Mouse (Mus musculus): Measurements from ENCODE around the gene H2al1d.
"Not testable (repeated sequence)": the region's sequence is repeated elsewhere in the genome, so short reads cannot be mapped to it uniquely, and the experiment has no call there.

H2al1d gene

GRCm38 (mm10) chrX:11308524-11308923, at the start of gene H2al1d:
TSS of gene H2al1d (plus strand) at chrX:11308824.
- DNase-seq (ENCODE audit: low read depth), result not testable (repeated sequence)

GRCm38 (mm10) chrX:11264918-11265317, 43.7 kb upstream of the H2al1d start:
- no peak for DNase-seq (ENCODE audit: low read depth)

- no peak for DNase-seq (ENCODE audit: low read depth)
These were observed 40.8 kb upstream of the H2al1d start for GRCm38 (mm10) chrX:11267791-11268190.

GRCm38 (mm10) chrX:11269074-11269473, 39.5 kb upstream of the H2al1d start:
- DNase-seq (ENCODE audit: low read depth), result no peak

GRCm38 (mm10) chrX:11273190-11273589, 35.4 kb upstream of the H2al1d start:
- no peak for DNase-seq (ENCODE audit: low read depth)

- no peak for DNase-seq (ENCODE audit: low read depth)
These were observed 31.5 kb upstream of the H2al1d start for GRCm38 (mm10) chrX:11277083-11277482.

- no peak for DNase-seq (ENCODE audit: low read depth)
These were observed 27.9 kb upstream of the H2al1d start for GRCm38 (mm10) chrX:11280741-11281140.

GRCm38 (mm10) chrX:11288306-11288882, 20.2 kb upstream of the H2al1d start:
- no peak for DNase-seq (ENCODE audit: low read depth)

- no peak for DNase-seq (ENCODE audit: low read depth)
These were observed 19.4 kb upstream of the H2al1d start for GRCm38 (mm10) chrX:11289244-11289643.

GRCm38 (mm10) chrX:11298957-11299356, 9.7 kb upstream of the H2al1d start, which contains the start of gene H2al1a:
TSS of gene H2al1a (plus strand) at chrX:11299257.
- not testable (repeated sequence) for DNase-seq (ENCODE audit: low read depth)

GRCm38 (mm10) chrX:11302132-11302531, 6.5 kb upstream of the H2al1d start, which contains the start of gene H2al1b:
TSS of gene H2al1b (plus strand) at chrX:11302432.
- DNase-seq (ENCODE audit: low read depth), result not testable (repeated sequence)

GRCm38 (mm10) chrX:11305355-11305754, 3.3 kb upstream of the H2al1d start, which contains the start of gene H2al1c:
TSS of gene H2al1c (plus strand) at chrX:11305655.
- not testable (repeated sequence) for DNase-seq (ENCODE audit: low read depth)

GRCm38 (mm10) chrX:11311634-11312033, 3.0 kb downstream of the H2al1d start, which contains the start of gene H2al1e:
TSS of gene H2al1e (plus strand) at chrX:11311934.
- DNase-seq (ENCODE audit: low read depth), result not testable (repeated sequence)

- not testable (repeated sequence) for DNase-seq (ENCODE audit: low read depth)
These were observed 6.2 kb downstream of the H2al1d start, which contains the start of gene H2al1f for GRCm38 (mm10) chrX:11314858-11315257. TSS of gene H2al1f (plus strand) at chrX:11315158.

GRCm38 (mm10) chrX:11317956-11318355, 9.3 kb downstream of the H2al1d start, which contains the start of gene H2al1g:
TSS of gene H2al1g (plus strand) at chrX:11318256.
- not testable (repeated sequence) for DNase-seq (ENCODE audit: low read depth)

- not testable (repeated sequence) for DNase-seq (ENCODE audit: low read depth)
These were observed 12.6 kb downstream of the H2al1d start, which contains the start of gene H2al1h for GRCm38 (mm10) chrX:11321192-11321591. TSS of gene H2al1h (plus strand) at chrX:11321492.

GRCm38 (mm10) chrX:11324359-11324758, 15.7 kb downstream of the H2al1d start, which contains the start of gene H2al1i:
TSS of gene H2al1i (plus strand) at chrX:11324659.
- not testable (repeated sequence) for DNase-seq (ENCODE audit: low read depth)

GRCm38 (mm10) chrX:11327522-11327921, 18.9 kb downstream of the H2al1d start, which contains the start of gene H2al1j:
TSS of gene H2al1j (plus strand) at chrX:11327822.
- DNase-seq (ENCODE audit: low read depth), result not testable (repeated sequence)

- no peak for DNase-seq (ENCODE audit: low read depth)
These were observed 37.1 kb downstream of the H2al1d start for GRCm38 (mm10) chrX:11345762-11346161.

- DNase-seq (ENCODE audit: low read depth), result no peak
These were observed 38.1 kb downstream of the H2al1d start for GRCm38 (mm10) chrX:11346756-11347155.
